ENCODE assay signal across 8 mouse cellular contexts in genomic region chr19:5068570-5069234, GRCm38 (mm10). TPM values are rescaled to one million over a fixed set of nuclear protein-coding genes. Genes with fewer than 3 reads are reported as not detected.
DNase-seq lines count a peak whose midpoint lies in the region; ATAC-seq lines count a peak whose summit lies in the region.

No protein-coding gene starts in this region.

- no peak for ATAC-seq in kidney, embryonic 14.5 days (ENCODE audit: low FRiP score, low TSS enrichment)
- no peak for ATAC-seq in midbrain, embryonic 11.5 days (ENCODE audit: low FRiP score)

- peak overlapping the region; percentile 21; the same call in 1 of the 2 replicates for H3K27ac ChIP-seq in kidney, embryonic 14.5 days (ENCODE audit: low read depth, low read length)
- H3K27ac ChIP-seq in brown adipose tissue, adult 24 weeks (replicated peaks; ENCODE audit: low read depth, low read length), result no peak overlapping the region
- H3K27ac ChIP-seq in hindbrain, embryonic 10.5 days, result peak overlapping the region; percentile 88
- H3K27ac ChIP-seq in midbrain, embryonic 11.5 days (ENCODE audit: low read depth, low read length), result no peak overlapping the region

- H3K4me1 ChIP-seq in kidney, embryonic 14.5 days (ENCODE audit: control insufficient read depth, insufficient read depth, low read length), result peaks cover 47% of the 10 kb centered on the region
- peaks cover 8% of the 10 kb centered on the region for H3K4me1 ChIP-seq in brown adipose tissue, adult 24 weeks (ENCODE audit: control insufficient read depth, insufficient read depth, insufficient read length, low read length)
- peaks cover 76% of the 10 kb centered on the region for H3K4me1 ChIP-seq in hindbrain, embryonic 10.5 days (replicated peaks)
- H3K4me1 ChIP-seq in midbrain, embryonic 11.5 days (ENCODE audit: control insufficient read depth, insufficient read depth, low read length), result peaks cover 24% of the 10 kb centered on the region

- no peaks in the 10 kb centered on the region for H3K36me3 ChIP-seq in kidney, embryonic 14.5 days (ENCODE audit: control insufficient read depth, insufficient read depth, low read length)
- H3K36me3 ChIP-seq in hindbrain, embryonic 10.5 days, result no peaks in the 10 kb centered on the region
- H3K36me3 ChIP-seq in midbrain, embryonic 11.5 days (ENCODE audit: control insufficient read depth, insufficient read depth, low read length), result no peaks in the 10 kb centered on the region

- H3K27me3 ChIP-seq in kidney, embryonic 14.5 days (ENCODE audit: control insufficient read depth, insufficient read depth, low read length), result peaks cover 9% of the 10 kb centered on the region
- peaks cover 71% of the 10 kb centered on the region for H3K27me3 ChIP-seq in hindbrain, embryonic 10.5 days (ENCODE audit: insufficient read depth, poor library complexity, severe bottlenecking)
- H3K27me3 ChIP-seq in midbrain, embryonic 11.5 days (ENCODE audit: control insufficient read depth, insufficient read depth, low read length), result peaks cover 39% of the 10 kb centered on the region

- 38% methylated on average over 21 of the region's 21 CpGs for WGBS in kidney, embryonic 14.5 days
- WGBS in hindbrain, embryonic 10.5 days, result 38% methylated on average over 21 of the region's 21 CpGs
- WGBS in midbrain, embryonic 11.5 days, result 43% methylated on average over 21 of the region's 21 CpGs

- no peaks in the 10 kb centered on the region for H3K9me3 ChIP-seq in kidney, embryonic 14.5 days (ENCODE audit: control insufficient read depth, low read length)
- H3K9me3 ChIP-seq in hindbrain, embryonic 10.5 days, result no peaks in the 10 kb centered on the region
- no peaks in the 10 kb centered on the region for H3K9me3 ChIP-seq in midbrain, embryonic 11.5 days (ENCODE audit: control insufficient read depth, low read length)

- DNase-seq in kidney, adult 18-20 months, result no peak
- no peak for DNase-seq in hindbrain, embryonic 10.5 days (ENCODE audit: low spot score)
- peak; percentile 90 for DNase-seq in midbrain, embryonic 11.5 days (ENCODE audit: low spot score, missing footprints)
- DNase-seq in frontal cortex, adult 2 months (ENCODE audit: extremely low spot score in 1 of 2, low spot score in 1 of 2), result no peak
- no peak for DNase-seq in gastrocnemius, adult 18-20 months (ENCODE audit: low spot score)
- DNase-seq in right cerebral cortex, adult 2 months (ENCODE audit: low spot score in 2 of 2), result no peak

- peak overlapping the region; percentile 50 for H3K9ac ChIP-seq in kidney, embryonic 14.5 days (ENCODE audit: low read depth, low read length)
- peak overlapping the region; percentile 56 for H3K9ac ChIP-seq in midbrain, embryonic 11.5 days (ENCODE audit: low read length)

- peak overlapping the region; percentile 46 for H3K4me3 ChIP-seq in kidney, embryonic 14.5 days (ENCODE audit: low read length)
- peak overlapping the region; percentile 56 for H3K4me3 ChIP-seq in brown adipose tissue, adult 24 weeks (ENCODE audit: insufficient read depth, low read depth, low read length)
- H3K4me3 ChIP-seq in hindbrain, embryonic 10.5 days, result peak overlapping the region; percentile 61
- H3K4me3 ChIP-seq in midbrain, embryonic 11.5 days (ENCODE audit: low read depth, low read length), result peak overlapping the region; percentile 33

- H3K4me2 ChIP-seq in kidney, embryonic 14.5 days (replicated peaks; ENCODE audit: low read depth, low read length), result peak overlapping the region; percentile 52
- peak overlapping the region; percentile 78 for H3K4me2 ChIP-seq in midbrain, embryonic 11.5 days

RNA-seq across cellular contexts. Expression of gene Cd248, which starts 0.8 kb away (rescaled TPM):
- polyA plus RNA-seq in kidney, embryonic 14.5 days (2014; fragmentation: Nextera tagmentation; extraction: Ambion mirVana), result 44.2 and 57.9 TPM in 2 replicates
- 10.7 and 24.4 TPM in 2 replicates for polyA plus RNA-seq in brown adipose tissue, adult 24 weeks (2012; ENCODE audit: insufficient read depth, insufficient read length, missing spikeins)
- 26.9 and 39.1 TPM in 2 replicates for polyA plus RNA-seq in hindbrain, embryonic 10.5 days (2016; fragmentation: Nextera tagmentation; extraction: Ambion mirVana)
- polyA plus RNA-seq in midbrain, embryonic 11.5 days (2014; fragmentation: Nextera tagmentation; extraction: Ambion mirVana), result 26.7 and 32.2 TPM in 2 replicates
- polyA plus RNA-seq in frontal cortex, adult 2 months (2012; rRNA removed), result 5.2 and 5.7 TPM in 2 replicates
- total RNA-seq in gastrocnemius, adult 18-20 months (2021), result 10 to 100 TPM in 1 of 2 experiments, 1 to 10 TPM in 1; 6.3 to 11.8 TPM

RNA-seq across cellular contexts. Expression of gene Tmem151a, which starts 16.6 kb away (rescaled TPM):
- 1.2 and 1.7 TPM in 2 replicates for polyA plus RNA-seq in kidney, embryonic 14.5 days (2014; fragmentation: Nextera tagmentation; extraction: Ambion mirVana)
- not detected in 2 replicates for polyA plus RNA-seq in brown adipose tissue, adult 24 weeks (2012; ENCODE audit: insufficient read depth, insufficient read length, missing spikeins)
- 1.5 and 1.8 TPM in 2 replicates for polyA plus RNA-seq in hindbrain, embryonic 10.5 days (2016; fragmentation: Nextera tagmentation; extraction: Ambion mirVana)
- polyA plus RNA-seq in midbrain, embryonic 11.5 days (2014; fragmentation: Nextera tagmentation; extraction: Ambion mirVana), result 1.3 TPM in 2 replicates
- 106 and 122 TPM in 2 replicates for polyA plus RNA-seq in frontal cortex, adult 2 months (2012; rRNA removed)
- under 1 TPM in 1 of 2 experiments, not detected in 1; 0.18 TPM for total RNA-seq in gastrocnemius, adult 18-20 months (2021)

RNA-seq across cellular contexts. Expression of gene Rin1, which starts 18.4 kb away (rescaled TPM):
- polyA plus RNA-seq in kidney, embryonic 14.5 days (2014; fragmentation: Nextera tagmentation; extraction: Ambion mirVana), result 2.5 and 4.8 TPM in 2 replicates
- polyA plus RNA-seq in brown adipose tissue, adult 24 weeks (2012; ENCODE audit: insufficient read depth, insufficient read length, missing spikeins), result not detected in 2 replicates
- polyA plus RNA-seq in hindbrain, embryonic 10.5 days (2016; fragmentation: Nextera tagmentation; extraction: Ambion mirVana), result 2.3 and 3.0 TPM in 2 replicates
- polyA plus RNA-seq in midbrain, embryonic 11.5 days (2014; fragmentation: Nextera tagmentation; extraction: Ambion mirVana), result 0.63 and 1.4 TPM in 2 replicates
- polyA plus RNA-seq in frontal cortex, adult 2 months (2012; rRNA removed), result 59.9 and 70.6 TPM in 2 replicates
- 1 to 10 TPM in 1 of 2 experiments, under 1 TPM in 1; 0.71 to 1.2 TPM for total RNA-seq in gastrocnemius, adult 18-20 months (2021)

RNA-seq across cellular contexts. Expression of gene Yif1a, which starts 19.6 kb away (rescaled TPM):
- polyA plus RNA-seq in kidney, embryonic 14.5 days (2014; fragmentation: Nextera tagmentation; extraction: Ambion mirVana), result 114 and 115 TPM in 2 replicates
- 82.3 and 91.5 TPM in 2 replicates for polyA plus RNA-seq in brown adipose tissue, adult 24 weeks (2012; ENCODE audit: insufficient read depth, insufficient read length, missing spikeins)
- 87.1 and 92.0 TPM in 2 replicates for polyA plus RNA-seq in hindbrain, embryonic 10.5 days (2016; fragmentation: Nextera tagmentation; extraction: Ambion mirVana)
- 70.4 and 80.6 TPM in 2 replicates for polyA plus RNA-seq in midbrain, embryonic 11.5 days (2014; fragmentation: Nextera tagmentation; extraction: Ambion mirVana)
- polyA plus RNA-seq in frontal cortex, adult 2 months (2012; rRNA removed), result 44.7 and 45.1 TPM in 2 replicates
- 10 to 100 TPM; 45.1 to 47.0 TPM for total RNA-seq in gastrocnemius, adult 18-20 months (2021)

RNA-seq across cellular contexts. Expression of gene Brms1, which starts 27.5 kb away (rescaled TPM):
- 43.3 and 57.5 TPM in 2 replicates for polyA plus RNA-seq in kidney, embryonic 14.5 days (2014; fragmentation: Nextera tagmentation; extraction: Ambion mirVana)
- 9.8 and 15.1 TPM in 2 replicates for polyA plus RNA-seq in brown adipose tissue, adult 24 weeks (2012; ENCODE audit: insufficient read depth, insufficient read length, missing spikeins)
- 86.8 and 91.8 TPM in 2 replicates for polyA plus RNA-seq in hindbrain, embryonic 10.5 days (2016; fragmentation: Nextera tagmentation; extraction: Ambion mirVana)
- 66.1 and 68.4 TPM in 2 replicates for polyA plus RNA-seq in midbrain, embryonic 11.5 days (2014; fragmentation: Nextera tagmentation; extraction: Ambion mirVana)
- 32.4 and 32.5 TPM in 2 replicates for polyA plus RNA-seq in frontal cortex, adult 2 months (2012; rRNA removed)
- 10 to 100 TPM; 14.8 to 15.3 TPM for total RNA-seq in gastrocnemius, adult 18-20 months (2021)

Comparison
In these comparisons a context has a peak if more than half of its experiments do, and no peak if none do; other contexts are left out.
1. H3K27ac ChIP-seq: peak in kidney, embryonic 14.5 days (single experiment) and hindbrain, embryonic 10.5 days (single experiment); none in brown adipose tissue, adult 24 weeks (single experiment) and midbrain, embryonic 11.5 days (single experiment).
2. RNA of gene Tmem151a, which starts 16.6 kb away (polyA plus RNA-seq): 106 to 122 TPM in frontal cortex, adult 2 months; 1.5 to 1.8 TPM in hindbrain, embryonic 10.5 days, 1.2 to 1.7 TPM in kidney, embryonic 14.5 days, 1.3 TPM in midbrain, embryonic 11.5 days and not detected in brown adipose tissue, adult 24 weeks; every median in the first group is over 10 times any median in the second.
3. RNA of gene Rin1, which starts 18.4 kb away (polyA plus RNA-seq): 59.9 to 70.6 TPM in frontal cortex, adult 2 months; 2.5 to 4.8 TPM in kidney, embryonic 14.5 days, 2.3 to 3.0 TPM in hindbrain, embryonic 10.5 days, 0.63 to 1.4 TPM in midbrain, embryonic 11.5 days and not detected in brown adipose tissue, adult 24 weeks; every median in the first group is over 10 times any median in the second.
4. Peak in every context shown above with its lines, with median percentiles within 50 percentile points of each other: H3K4me3 ChIP-seq.